Mouse (Mus musculus): ENCODE results near the gene Myh3. TPM values are rescaled to one million over a fixed set of nuclear protein-coding genes. Genes with fewer than 3 reads are reported as not detected.

Myh3 gene
- total RNA-seq, 2 experiments from 2014 or later = 0.64 to 0.67 TPM

DNA sequence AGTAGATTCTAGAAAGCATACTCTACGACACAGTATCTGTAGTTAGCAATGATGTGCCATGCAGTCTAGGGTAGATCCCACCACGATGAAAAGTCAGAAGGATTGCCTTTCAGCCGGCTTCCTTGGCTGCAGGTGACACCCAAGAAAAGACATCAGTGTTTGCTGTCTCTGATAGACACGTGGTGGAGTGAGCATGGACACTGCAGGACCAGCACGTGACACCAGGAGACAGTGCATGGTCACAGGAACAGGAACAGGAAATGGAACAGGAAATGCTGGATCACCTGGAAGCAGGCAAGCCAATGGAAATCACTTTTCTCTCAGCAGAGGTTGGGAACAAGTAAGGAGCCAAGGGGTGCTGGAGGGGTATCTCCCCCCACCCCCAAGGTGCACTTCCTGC lies 65.0 kb downstream of the Myh3 start:
- DNase-seq (ENCODE audit: low spot score in 2 of 2) = no peak

DNA sequence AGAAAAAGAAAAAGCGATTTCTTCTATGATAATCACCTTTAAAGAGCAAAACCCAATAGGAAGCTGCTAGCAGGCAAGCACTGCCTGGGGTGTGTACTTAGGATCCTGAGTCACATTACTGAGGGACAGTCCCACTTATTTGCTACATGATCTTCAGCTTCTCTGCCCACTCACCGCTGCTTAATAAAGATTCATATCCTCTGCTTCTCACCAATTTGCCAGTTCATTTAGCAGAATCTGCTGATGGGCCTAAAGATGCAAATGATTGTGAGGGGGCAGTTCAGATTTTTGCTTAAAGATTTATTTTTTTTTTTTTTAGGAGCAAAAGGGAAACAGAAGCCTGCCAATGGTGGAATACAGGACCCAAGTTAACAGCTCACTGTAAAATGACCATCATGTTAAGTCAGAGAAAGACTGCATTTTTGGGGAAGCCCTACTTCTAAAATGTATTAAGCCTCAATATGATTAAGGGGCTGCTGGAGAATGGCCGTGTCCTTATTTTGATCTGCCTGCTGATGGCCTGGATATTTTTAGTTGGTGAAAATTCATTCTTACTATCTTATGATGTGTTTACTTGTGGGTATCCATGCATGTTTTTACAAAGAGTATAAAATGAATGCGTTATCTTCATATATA lies 65.9 kb downstream of the Myh3 start:
- no peak for DNase-seq (ENCODE audit: low spot score in 2 of 2)

DNA sequence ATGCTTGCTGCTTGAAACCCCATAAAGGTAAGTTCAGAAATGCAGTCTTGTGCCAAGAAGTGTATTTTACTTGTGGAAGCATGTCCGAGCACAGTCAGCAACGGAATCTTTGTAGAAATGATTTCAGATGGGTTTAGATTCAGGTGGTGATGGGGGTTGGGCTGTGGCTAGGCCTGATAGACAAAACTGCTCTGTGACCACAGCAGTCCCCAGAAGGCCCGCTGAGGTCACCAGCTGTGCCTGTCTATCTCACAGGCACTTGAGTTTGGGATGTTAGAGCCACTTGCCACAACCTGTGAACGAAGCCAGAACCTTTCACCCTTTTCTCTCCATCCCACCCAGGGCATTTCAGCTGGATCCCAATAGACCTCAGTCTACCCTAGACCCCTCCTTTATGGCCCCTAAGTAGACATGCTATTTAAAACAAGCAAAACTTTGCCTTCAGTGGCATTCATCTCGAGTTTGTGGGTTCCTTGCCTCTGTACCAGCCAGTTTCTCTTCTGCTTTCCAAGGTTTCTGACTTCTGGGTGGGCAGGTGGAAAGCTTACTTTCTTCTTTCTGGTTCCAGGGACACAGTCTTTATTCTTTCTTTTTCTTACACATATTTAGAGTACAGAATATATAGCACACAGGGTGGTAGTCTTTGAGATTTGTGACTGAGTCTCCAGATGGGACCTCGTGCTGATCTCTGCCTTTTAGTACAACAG lies 66.6 kb downstream of the Myh3 start:
- DNase-seq (ENCODE audit: low spot score in 2 of 2) = no peak

DNA sequence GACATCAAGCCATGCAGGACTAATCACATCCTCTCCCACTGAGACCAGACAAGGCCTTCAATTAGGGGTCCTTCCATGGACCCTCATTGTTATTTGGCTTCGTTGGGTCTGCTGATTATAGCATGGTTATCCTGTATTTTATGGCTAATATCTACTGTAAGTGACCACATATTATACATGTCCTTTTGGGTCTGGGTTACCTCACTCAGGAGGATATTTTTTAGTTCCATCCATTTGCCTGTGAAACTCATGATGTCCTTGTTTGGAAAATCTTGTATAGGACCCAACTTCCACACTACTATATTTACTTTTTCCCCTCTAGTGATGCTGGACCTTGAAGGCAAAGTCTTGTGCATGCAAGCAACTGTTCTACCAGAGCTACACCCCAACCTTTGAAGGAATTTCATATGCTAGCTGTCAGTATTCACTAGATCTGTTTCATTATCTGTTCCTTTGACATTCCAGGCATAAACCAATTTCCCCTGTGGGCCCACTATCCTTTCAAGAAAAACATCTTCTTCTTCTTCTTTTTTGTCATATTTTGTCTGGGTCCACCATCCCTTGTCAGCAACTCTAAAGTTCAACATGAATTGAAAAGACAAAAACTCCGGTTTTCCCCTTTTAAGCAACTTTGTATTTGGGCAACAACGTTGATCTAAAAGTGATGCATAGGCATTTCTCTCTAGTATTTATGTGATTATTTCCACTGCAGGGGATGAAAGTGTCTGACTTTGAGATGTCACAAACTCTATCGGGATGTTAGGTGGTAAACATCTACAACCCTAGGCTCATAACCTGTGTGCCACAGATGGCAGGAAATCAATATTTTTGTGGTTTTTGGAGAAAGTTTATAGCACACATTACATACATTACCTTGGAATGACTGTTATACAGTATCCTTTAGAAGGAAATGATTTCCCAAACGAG lies 67.6 kb downstream of the Myh3 start:
- DNase-seq (ENCODE audit: low spot score in 2 of 2) = no peak

DNA sequence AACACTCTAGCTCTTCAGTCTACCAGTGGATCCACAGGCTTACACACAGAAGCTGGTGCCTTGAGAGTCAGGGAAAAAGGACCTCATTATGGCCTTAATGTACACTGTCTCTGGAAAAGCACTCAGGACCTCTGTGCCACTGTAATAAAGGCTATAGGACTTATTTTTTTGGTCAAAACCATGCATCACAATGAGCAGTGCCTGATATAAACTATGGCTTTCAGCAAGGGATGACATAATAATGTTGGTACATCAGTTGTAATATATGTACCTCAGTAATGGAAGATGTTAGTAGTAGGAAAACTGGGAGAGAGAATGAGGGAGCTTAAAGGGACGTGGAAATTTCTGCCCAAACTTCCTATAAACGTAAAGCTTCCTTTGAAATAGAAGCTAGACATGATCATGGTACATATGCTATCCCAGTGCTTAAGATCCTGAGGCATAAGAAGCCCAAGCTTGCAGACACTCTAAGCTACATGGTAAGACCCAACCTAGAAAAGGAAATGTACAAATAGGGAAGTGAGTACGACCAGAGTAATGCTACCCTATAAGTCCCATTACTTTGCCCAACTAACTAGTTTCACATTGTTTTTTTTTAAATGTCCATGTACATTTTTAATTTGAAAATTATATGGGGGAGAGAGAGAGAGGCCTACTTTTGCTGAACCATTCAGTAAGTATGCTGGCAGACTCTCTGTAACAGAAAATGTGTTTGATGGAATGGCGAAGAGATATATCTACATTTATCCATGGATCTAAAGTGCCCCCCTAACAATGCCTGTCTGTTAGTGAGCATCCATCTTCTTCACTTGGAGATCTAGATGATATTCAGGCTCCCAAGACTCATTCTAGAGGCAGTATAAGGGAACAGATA lies 68.5 kb downstream of the Myh3 start:
- no peak for DNase-seq (ENCODE audit: low spot score in 2 of 2)

DNA sequence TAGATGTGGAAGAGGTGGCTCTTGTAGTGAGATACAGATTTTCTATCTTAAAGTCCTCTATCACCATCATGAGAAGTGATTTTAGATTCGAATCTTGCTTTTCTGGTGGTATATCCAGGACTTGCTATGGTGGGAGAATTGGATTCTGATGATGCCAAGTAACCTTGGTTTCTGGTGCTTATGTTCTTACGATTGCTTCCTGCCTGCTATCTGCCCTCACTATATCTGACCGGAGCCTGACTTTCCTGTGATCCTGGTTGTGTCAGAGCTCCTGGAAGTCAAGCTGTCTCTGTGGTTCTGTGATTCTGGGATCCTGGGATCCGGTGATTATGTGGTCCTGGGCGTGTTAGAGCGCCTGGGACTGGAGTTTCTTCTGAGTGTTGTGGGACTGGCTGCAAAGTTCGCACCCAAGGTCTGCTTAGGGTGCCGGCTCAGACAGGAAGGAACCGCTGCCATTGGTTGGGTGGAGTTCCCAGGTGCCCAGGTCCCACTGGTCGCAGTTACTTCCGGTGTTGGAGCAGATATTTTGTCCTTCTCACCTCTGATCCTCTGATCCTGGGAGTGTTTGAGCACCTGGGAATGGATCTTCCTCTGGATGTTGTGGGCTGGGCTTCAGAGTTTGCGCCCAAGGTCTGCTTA lies 69.3 kb downstream of the Myh3 start:
- DNase-seq (ENCODE audit: low spot score in 2 of 2) = no peak

DNA sequence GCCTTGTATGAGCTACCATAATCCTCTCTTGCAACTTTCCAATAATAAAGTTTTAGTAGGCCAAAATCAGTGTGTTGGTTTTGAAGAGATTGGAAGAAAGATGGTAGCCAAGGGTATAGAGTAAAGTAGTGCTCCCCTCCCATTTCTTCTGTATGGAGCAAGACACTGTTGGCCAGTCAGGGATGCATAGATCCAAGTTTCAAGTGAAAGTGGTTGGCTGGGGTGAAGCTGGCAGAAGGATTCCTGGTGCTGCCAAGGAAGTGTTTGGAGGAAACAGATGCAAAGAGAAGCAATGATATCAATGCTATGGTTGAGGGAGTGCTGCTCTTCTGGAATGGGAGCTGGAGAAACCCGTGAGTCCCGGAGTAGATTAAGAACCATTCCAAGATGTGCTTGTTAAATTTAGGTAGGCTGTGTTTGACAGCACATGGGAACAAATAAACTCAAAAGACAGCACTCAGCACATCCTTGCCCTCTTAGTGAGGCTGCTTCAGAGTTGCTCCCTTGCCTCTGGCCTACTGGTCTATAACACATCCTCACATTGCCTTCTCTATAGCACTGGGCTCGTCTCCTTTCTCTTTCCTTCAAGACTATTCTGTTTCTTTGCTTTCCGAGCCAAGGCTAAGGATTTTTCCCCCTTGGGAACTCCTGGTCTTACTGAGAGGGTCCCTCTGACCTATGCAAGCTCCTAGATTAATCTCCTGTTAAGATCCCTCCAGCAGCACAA lies 70.3 kb downstream of the Myh3 start:
- DNase-seq (ENCODE audit: low spot score in 2 of 2) = no peak

DNA sequence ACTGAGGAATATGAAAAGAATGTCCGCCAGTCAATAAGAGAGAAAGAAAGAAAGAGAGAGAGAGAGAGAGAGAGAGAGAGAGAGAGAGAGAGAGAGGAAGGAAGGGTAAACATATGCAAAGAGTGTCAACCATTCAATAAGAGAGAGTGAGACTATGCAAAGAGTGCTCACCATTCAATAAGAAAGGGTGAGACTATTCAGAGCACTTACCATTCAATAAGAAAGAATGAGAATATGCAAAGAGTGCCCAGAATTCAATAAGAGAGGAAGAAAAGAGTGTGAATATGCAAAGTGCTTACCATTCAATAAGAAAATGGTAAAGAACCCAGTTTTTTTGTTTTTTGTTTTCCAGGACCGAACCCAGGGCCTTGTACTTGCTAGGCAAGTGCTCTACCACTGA lies 72.1 kb downstream of the Myh3 start:
- no peak for DNase-seq (ENCODE audit: low spot score in 2 of 2)

DNA sequence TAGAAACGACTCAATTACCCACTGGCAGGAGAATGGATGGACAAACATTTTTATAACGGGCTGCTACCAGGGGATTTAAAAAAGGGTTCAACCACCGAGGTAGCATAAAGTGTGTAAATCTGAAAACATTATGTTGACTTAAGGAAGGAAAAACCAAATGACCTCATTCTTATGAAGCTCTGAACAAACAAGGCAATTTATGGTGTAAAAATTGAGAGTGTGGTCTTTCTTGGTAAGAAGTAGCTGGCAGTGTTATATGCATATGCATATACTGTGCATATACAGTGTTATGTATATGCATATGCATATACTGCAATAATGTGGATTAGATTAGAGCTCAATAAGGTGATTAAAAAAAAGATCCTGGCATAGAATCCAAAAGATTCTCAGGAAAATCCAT lies 73.1 kb downstream of the Myh3 start:
- no peak for DNase-seq (ENCODE audit: low spot score in 2 of 2)

Small RNA genes lying within 50 kb of the gene (microRNA-seq; reads per million reads assigned to microRNA genes)
- gene Mir6923 = 0 reads per million in 2 experiments

Other genes starting within 250 kb of the Myh3 start
- gene Pirt, start 166.3 kb upstream of the Myh3 start, total RNA-seq (2021) = 1 to 10 TPM; 1.5 to 1.8 TPM
- not detected for gene Tmem238l, start 121.7 kb upstream of the Myh3 start, total RNA-seq (2021)
- under 1 TPM; 0.24 to 0.67 TPM for gene Tmem220, start 53.1 kb upstream of the Myh3 start, total RNA-seq (2021)
- gene Adprm, start 25.7 kb upstream of the Myh3 start, total RNA-seq (2021) = 10 to 100 TPM; 19.8 to 22.2 TPM
- gene Sco1, start 25.6 kb upstream of the Myh3 start, total RNA-seq (2021) = 1 to 10 TPM; 8.4 to 8.5 TPM
- gene Myh2, start 92.7 kb downstream of the Myh3 start, total RNA-seq (2021) = under 1 TPM; 0.09 to 0.14 TPM
- gene Myh1, start 121.8 kb downstream of the Myh3 start, total RNA-seq (2021) = under 1 TPM; 0.18 to 0.21 TPM
- under 1 TPM; 0.16 to 0.29 TPM for gene Myh4, start 159.7 kb downstream of the Myh3 start, total RNA-seq (2021)
- 1 to 10 TPM; 2.6 TPM for gene Myh8, start 198.8 kb downstream of the Myh3 start, total RNA-seq (2021)
- gene Myh13, start 243.4 kb downstream of the Myh3 start, total RNA-seq (2021) = under 1 TPM; 0.21 to 0.23 TPM